Mouse (Mus musculus) retina, adult 2 months (tissue): ENCODE measurements around the gene Itpk1.

Source experiments
- DNase-seq: peaks from one replicate; pipeline ENCODE4 v3.0.0-alpha.2; 2012; ENCODE audit warnings: low read depth, low spot score

The Itpk1 gene

GRCm38 (mm10) chr12:102553705-102554275 is 150.9 kb downstream of the Itpk1 start:
- DNase-seq = no peak

GRCm38 (mm10) chr12:102552001-102552400 is 152.7 kb downstream of the Itpk1 start:
- no peak for DNase-seq

GRCm38 (mm10) chr12:102551186-102551585 is 153.5 kb downstream of the Itpk1 start:
- no peak for DNase-seq

GRCm38 (mm10) chr12:102550529-102550928 is 154.2 kb downstream of the Itpk1 start:
- no peak for DNase-seq

GRCm38 (mm10) chr12:102545122-102545521 is 159.6 kb downstream of the Itpk1 start:
- DNase-seq = no peak

- no peak for DNase-seq
These were observed 163.6 kb downstream of the Itpk1 start for GRCm38 (mm10) chr12:102541168-102541567.

GRCm38 (mm10) chr12:102540278-102540677 is 164.5 kb downstream of the Itpk1 start:
- DNase-seq = no peak

- no peak for DNase-seq
These were observed 168.9 kb downstream of the Itpk1 start for GRCm38 (mm10) chr12:102535796-102536195.

- DNase-seq = no peak
These were observed 176.7 kb downstream of the Itpk1 start for GRCm38 (mm10) chr12:102527989-102528388.

GRCm38 (mm10) chr12:102524760-102525159 is 180.0 kb downstream of the Itpk1 start:
- peak; percentile 15 for DNase-seq

GRCm38 (mm10) chr12:102524216-102524615 is 180.5 kb downstream of the Itpk1 start:
- DNase-seq = no peak

- DNase-seq = no peak
These were observed 182.9 kb downstream of the Itpk1 start for GRCm38 (mm10) chr12:102521777-102522319.

- DNase-seq = no peak
These were observed 184.6 kb downstream of the Itpk1 start for GRCm38 (mm10) chr12:102519929-102520720.
